Mouse (Mus musculus) MEL (cell line): ENCODE measurements at regions not wholly inside any gene's neighbourhood (a gene's known extent, or its start where the extent isn't known, plus 50 kb on each side); places are given as distances from the start of the nearest gene placed in this dataset.

ENCODE experiments used
- CTCF ChIP-seq, 3 experiments: IDR thresholded peaks in 2 of 3; conservative IDR thresholded peaks in 1 of 3; 2 replicates each; pipeline ENCODE4 v1.5.1; 2011 to 2012; ENCODE audit warnings: low read length in 3 of 3, low read depth in 2 of 3, mild to moderate bottlenecking in 2 of 3, improper control_type of control experiment in 1 of 3, inconsistent platforms in 1 of 3, mixed read lengths in 1 of 3, moderate library complexity in 1 of 3; ENCODE audit not compliant: control insufficient read depth in 1 of 3, insufficient read depth in 1 of 3, poor library complexity in 1 of 3, severe bottlenecking in 1 of 3
- EP300 ChIP-seq, 2 experiments: IDR thresholded peaks; 2 replicates each; pipeline ENCODE4 v1.6.1; 2011; ENCODE audit warnings: improper control_type of control experiment in 2 of 2, low read length in 2 of 2, low read depth in 1 of 2, mild to moderate bottlenecking in 1 of 2
- MAX ChIP-seq: IDR thresholded peaks from 2 replicates; pipeline ENCODE4 v1.6.1; 2011; ENCODE audit warnings: low read length, improper control_type of control experiment
- MXI1 ChIP-seq: IDR thresholded peaks from 2 replicates; pipeline ENCODE4 v1.6.1; 2011; ENCODE audit warnings: mild to moderate bottlenecking, low read depth, low read length, improper control_type of control experiment
- USF1 ChIP-seq: IDR thresholded peaks from 2 replicates; pipeline ENCODE4 v1.6.1; 2014; ENCODE audit warnings: low read depth, mild to moderate bottlenecking, inconsistent platforms, low read length, improper control_type of control experiment, moderate library complexity

GRCm38 (mm10) chr1:101524447-101524846 lies 1751.9 kb downstream of the Cntnap5b start:
- no peak for TF ChIP-seq CTCF (IDR thresholded peaks at IDR 0.05 in 2 of 3, conservative IDR thresholded peaks at IDR 0.05 in 1 of 3; ENCODE audit: control insufficient read depth in 1 of 3, insufficient read depth in 1 of 3, low read depth in 2 of 3, low read length in 3 of 3, poor library complexity in 1 of 3, severe bottlenecking in 1 of 3)
- TF ChIP-seq USF1: no peak
- TF ChIP-seq MAX: no peak
- TF ChIP-seq MXI1: no peak
- no peak for TF ChIP-seq EP300 (IDR thresholded peaks at IDR 0.05; ENCODE audit: low read depth in 1 of 2, low read length in 2 of 2)
